Mouse (Mus musculus) urinary bladder, adult 2 months (tissue): Measurements from ENCODE around the gene Kcnq1. TPM values are rescaled to one million over a fixed set of nuclear protein-coding genes. Genes with fewer than 3 reads are reported as not detected.
A peak's percentile ranks its signal among the peaks of the same experiment; 100 is the strongest.

ENCODE experiments used
- DNase-seq: peaks from one replicate; pipeline ENCODE4 v3.0.0; 2022; ENCODE audit warnings: low spot score
- polyA plus RNA-seq: library from polyadenylated mRNA; depleted of rRNA; stranded (reverse); fragments of >200 nt; gene quantifications from 2 replicates; pipeline ENCODE4 v1.2.3, GENCODE M21; 2012

Gene Kcnq1
- polyA plus RNA-seq, 1 experiment = 1.0 TPM

DNA sequence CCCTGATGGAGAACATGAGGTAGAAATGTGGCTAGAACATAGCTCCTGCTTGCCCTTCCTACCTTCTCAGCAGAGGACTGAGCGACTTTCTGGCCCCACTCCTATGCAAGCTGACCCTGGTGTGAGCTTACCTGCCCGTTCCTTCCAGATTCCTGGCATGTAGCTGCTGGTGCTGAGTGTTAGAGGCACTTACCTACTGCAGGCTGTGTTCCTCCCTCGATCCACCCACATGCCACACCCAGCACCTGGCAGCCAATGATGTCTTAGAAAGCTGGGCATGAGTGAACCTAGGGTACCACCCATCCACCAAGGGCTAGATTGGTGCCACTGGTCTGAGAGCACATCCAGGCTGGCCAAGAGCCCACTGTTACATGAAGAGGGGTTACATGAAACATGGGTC lies 12.3 kb upstream of the Kcnq1 start:
- no peak for DNase-seq

DNA sequence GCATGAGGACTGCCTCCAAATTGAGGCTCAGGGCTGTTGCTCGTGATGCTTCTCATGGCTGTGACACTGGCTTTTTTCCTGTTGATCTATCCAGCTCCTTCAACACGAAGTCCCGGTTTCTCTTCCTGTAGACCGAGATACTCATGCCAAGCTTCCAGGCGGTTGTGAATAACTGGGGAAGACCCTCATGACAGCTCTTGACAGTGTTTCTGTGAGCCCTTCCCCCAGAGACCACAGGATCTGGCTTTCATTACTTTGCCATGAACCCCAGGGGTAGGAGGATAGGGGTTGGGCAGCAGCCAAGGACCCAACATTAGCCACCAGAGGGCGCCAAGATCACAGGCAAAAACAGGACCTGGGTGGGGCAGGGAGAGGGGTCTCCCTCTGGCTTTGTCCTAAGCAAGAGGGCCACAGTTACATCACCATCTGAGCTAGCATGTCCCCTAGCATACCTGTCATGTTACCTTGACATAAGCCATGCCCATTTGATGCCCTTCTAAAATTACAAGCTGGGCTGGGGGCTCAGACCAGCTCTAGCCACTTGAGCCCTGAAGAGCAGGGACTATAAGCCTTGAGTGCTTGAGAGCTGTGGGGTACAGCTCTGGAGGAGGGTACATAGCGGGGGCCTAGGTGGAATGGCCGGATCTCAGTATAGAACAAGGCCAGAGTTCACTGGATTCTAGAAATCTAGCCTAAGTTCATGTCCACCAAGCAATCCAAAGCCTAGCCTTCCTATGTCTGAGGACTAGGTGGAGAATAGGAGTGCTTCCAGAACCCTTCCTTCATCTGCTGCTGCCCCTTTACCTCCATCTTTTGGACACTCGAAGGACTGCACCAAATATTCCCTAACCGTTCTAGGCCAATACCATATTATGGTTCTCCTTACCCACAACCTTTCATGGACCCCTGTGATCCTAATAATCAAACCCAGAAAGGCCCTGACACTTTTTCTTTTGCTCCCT lies 11.3 kb upstream of the Kcnq1 start, which contains the start of gene Trpm5:
Gene Trpm5 (minus strand): TSS at position 51 of the 962 bp plus-strand sequence.
- DNase-seq = peak; percentile 50

DNA sequence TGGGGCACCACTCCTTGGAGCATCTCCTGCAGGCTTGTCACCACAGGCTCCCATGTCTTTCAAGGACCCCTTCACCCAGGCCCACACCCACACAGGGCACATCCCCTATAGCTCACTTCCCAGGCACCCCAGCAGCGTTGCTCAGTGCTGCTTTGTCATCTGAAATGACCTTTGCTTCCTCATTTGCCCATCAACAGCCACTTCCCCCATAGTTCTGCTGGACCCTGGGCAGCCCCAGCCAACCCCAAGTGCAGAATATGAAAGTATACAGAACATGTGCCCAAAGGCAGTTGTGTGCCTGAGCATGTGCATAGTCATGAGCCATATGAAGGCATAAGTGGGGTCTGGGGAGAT lies 10.6 kb upstream of the Kcnq1 start:
- DNase-seq = no peak

DNA sequence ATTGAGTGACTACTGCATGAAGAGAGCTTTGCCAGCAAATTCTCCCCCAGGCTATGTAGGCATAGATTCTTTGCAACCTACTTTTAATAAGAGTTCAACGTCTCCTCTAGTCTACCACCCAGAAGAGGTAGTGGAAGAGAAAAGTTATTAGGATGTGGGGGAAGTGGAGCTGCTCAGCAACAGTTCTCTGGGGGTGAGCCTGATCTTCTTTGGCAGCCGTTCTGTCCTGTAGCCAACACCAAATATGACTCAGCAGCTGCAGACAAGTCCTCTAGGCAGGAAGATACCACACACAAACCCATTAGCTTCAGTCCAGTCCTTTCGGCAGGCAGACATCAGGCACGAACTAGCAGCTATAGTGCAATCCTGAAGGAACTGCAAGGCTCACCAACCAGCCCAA lies 5.4 kb upstream of the Kcnq1 start:
- no peak for DNase-seq

DNA sequence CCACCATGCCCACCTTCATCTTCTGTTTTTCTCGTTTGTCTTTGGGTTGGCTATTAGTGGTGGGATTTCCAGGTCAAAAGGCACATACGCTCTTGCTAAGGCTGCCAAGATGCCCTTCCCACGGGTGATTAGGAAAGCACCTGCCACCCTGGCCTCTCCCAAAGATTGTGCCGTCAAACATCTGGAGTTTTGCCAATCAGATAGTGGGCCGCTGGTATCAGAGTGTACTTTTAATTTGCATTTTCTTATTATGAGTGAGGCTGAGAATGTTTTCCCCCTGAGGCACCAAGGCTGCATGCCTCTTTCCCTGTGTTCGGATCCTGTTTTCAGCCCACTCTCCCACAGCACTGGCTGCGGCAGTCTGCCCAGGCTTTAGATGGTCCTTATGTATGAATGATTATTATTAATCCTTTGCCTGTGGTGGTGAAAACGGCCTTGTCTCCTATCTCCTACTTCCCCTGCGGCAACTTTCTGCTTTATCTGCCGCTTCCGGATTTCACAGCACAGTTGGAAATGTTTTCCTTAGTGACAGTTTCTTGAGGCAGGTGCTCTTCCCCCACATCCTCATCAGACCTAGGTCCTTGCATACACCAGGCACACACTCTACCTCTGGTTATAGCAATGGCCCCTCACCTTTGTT lies 784 bp upstream of the Kcnq1 start:
- DNase-seq = no peak

DNA sequence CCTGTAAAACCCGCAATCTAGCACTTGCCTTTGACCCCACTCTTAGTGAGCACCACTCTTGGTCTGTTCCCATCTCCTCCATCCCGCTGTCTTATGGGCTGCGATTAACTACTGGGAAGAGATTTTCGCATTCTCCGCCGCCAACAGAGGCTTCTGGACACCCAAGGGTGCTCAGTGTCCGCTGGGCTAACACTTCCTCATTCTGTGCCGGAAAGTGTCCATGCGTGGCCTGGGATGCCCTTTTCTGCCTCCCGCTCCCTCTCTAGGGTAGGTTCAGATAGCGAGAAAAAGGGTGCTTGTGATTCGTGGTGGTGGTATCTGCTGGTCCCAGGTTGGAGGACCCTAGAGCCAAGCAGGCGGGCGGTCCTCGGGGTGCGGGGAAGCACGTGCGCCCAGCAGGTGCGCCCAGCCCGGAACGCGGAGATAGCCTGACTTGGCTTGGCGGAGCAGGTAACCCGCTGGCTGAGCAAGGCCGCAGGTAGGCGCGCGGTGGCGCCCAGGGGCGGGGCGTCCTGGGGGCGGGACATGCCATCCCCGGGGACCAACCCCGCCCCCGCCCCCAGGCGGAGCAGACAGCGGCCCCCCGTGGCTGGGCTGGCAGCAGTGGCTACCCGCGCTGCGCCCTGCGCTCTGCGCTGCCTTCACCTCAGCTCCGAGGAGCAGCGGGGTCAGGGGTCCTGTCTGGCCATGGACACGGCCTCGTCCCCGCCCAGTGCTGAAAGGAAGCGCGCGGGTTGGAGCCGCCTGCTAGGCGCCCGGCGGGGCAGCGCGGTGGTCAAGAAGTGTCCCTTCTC lies 707 bp downstream of the Kcnq1 start:
- peak; percentile 41 for DNase-seq

DNA sequence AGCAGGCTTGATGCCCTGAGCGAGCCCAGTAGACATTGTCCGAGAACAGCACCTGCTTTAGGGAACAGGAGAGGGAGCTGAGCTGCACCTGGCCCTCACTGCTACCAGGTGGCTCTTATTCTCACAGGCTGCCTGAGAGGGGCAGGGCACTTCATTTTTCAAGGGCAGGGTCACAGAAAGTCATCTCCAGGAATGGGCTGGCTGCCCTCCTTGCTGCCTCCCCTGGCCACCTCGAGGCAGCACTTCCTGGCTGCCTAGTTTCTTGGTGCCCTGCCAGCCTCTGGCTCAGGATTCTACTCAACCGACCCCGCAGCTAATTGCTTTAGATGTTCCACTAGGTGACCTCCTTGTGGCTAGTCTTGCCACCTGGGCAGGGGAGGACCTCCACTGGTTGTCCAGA lies 2.0 kb downstream of the Kcnq1 start:
- no peak for DNase-seq

DNA sequence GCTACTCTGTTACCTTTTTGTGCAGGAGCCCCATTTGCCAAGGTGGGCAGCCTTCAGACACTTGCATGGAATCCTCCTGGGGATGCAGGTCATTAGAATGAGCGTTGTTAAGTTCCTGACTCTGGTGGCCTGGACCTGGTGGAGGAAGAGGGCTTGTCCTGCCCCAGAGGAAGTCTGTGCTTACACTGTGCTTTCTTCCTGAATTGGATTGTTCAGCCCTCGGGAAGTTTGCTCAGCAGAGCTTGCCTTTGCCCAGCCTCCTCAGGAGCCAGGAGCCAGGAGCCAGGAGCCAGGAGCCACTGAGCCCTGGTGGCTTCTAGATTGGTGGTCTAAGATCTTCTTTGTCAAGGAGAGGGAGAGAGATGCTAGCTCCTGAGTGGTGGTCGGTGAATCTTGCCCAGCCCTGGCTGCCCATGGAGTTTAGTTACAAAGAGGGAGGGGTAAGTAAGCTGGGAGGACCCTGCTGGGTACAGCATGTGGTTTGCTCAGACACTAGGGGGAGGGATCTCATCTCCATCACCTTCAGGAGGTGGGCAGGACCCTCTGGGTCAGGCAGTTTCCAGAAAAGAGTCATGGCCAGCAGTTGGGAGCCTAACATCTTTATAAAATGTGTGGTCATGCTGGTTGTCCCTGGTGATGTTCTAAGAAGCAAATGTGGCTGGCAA lies 3.0 kb downstream of the Kcnq1 start:
- DNase-seq = no peak

DNA sequence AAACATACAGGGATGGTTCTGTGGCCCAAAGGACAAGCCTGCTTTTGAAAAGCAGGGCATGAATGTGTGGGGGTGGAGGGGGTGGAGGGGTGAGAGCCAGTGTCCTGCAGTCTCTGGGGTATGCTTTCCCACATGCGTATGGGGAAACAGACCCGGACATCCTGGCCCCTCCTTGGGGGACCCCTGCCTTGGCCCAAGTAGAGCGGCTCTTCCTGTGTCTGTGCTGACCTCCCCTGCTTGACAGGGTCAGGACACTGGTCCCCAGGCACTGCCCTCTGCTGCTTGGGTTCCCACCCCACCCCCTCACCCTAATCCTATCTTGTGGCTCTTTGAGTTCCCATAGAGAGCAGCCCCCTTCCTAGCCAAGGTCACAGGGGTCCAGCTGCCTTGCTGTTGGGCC lies 3.5 kb downstream of the Kcnq1 start:
- no peak for DNase-seq

DNA sequence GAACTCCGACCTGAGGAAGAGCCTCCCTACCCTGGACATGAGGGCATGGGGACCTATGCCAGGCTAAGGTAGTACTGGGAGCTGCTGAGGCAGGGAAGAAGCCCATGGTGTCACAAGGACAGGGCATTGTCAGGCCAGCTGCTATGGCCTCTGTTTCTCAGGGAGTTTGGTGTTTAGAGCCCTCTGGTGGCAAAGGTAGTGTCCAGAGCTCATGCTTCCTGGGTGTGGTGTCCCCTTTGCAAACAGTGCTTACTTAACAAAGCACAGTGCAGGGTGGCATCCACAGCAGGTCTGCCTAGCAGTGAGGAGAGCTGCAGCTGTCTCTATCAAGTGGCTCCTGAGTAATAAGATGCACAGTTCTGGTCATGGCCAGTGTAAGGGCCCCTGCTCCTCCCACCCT lies 4.6 kb downstream of the Kcnq1 start:
- no peak for DNase-seq

DNA sequence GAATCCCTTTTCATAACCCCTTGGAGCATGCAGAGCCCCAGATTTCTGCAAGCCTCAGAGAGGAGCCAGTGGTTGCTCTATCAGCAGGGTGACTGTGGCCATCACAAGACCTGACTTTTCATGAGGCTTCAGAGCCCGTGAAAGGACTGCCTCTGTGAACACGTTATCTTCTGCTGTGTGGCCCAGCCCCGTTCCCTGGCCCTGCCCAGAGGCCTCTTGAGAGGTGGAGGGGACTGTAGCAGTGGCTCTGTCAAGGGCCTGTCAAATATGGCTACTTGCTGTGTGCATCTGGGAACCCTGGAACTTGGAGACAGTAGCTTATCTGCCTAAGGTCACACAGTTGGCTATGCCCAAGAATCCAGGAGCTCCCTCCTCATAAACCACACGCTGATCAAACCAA lies 5.6 kb downstream of the Kcnq1 start:
- DNase-seq = no peak

DNA sequence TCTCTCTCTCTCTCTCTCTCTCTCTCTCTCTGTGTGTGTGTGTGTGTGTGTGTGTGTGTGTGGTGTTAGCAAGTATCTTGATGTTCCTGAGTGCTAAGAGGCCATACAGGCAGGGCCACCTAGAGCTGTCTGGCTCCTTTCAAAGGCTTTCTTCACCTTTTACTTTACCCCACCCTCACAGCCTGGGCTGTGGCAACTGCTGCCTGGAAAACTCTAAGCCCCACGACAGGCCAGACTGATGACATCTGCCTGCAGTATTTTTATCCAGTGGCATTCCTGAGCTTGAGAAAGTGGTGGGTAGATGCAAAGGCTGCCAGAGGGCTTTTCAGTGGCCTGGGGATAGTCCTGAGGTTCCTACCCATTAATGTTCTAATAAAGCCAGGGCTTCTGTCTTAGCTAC lies 6.2 kb downstream of the Kcnq1 start:
- DNase-seq = no peak

DNA sequence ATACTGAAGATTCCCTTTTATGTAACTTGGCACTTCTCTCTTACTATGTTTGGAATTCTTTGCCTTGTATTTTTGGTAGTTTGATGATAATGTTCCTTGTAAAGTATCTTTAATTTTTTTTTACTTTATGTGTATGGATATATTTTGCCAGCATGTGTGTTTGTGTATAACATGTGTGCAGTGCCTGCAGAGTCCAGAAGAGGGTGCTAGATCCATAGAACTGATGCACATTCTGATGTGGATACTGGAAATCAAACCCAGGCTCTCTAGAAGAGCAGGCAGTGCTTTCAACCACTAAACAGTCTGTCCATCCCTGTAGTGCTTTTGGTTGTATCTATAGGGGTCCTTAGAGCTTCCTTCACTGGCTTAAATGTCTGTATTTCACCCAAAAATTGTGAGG lies 8.6 kb downstream of the Kcnq1 start:
- DNase-seq = no peak

DNA sequence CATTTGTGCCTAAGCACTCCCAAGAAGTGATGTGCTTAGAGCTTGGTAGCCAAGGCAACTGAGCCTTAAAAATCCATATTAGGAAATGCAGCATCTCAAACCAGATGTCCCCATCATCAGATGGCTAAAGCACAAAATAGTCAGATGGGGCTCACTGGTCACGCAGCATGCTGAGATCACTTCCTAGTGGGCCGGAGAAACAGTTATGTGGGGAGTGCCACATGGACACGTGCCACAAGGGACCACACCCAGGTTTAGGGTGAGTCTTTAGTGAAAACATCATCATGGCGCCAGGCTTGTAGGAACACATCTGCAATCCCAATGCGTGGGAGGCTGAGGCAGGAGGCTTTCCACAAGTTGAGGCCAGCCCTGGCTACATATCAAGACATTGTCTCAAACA lies 10.4 kb downstream of the Kcnq1 start:
- DNase-seq = no peak

DNA sequence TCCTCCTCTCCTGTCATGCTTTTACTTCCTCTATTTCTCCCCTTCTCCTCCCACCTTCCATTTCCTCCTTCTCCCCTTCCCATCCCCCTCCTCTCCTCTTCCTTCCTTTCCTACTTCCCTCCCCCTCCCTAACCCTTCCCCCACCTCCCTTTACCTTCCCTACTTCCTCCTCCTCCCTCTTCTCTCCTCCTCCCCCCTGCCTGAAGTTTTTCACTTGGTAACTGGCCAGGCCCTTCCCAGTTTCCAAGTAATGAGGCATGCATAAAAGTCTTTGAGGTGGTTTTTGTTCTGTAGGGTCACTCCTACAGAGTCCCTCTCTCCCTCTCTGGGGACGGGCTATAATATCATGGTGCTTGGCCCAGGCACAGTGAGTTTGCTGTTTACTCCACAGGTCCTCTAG lies 13.2 kb downstream of the Kcnq1 start:
- DNase-seq = no peak

DNA sequence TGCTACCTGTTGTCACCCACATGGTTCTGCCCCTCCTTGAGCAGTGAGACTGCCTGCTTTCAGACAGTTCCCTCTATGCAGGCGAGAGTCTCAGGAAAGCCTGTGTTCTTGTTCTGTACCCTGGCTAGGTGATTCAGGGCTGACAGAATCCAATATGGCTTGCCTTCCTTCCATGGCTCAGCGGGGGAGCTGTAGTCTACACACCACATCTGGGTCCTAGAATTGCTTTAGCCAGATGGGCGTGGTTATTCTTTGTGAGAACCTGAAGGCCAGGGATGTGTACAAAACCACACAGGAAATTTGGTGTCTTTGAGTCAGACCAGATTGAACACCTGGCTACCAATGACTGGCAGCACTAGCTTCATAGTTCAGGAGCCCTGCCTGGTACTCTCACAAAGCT lies 13.7 kb downstream of the Kcnq1 start:
- no peak for DNase-seq

DNA sequence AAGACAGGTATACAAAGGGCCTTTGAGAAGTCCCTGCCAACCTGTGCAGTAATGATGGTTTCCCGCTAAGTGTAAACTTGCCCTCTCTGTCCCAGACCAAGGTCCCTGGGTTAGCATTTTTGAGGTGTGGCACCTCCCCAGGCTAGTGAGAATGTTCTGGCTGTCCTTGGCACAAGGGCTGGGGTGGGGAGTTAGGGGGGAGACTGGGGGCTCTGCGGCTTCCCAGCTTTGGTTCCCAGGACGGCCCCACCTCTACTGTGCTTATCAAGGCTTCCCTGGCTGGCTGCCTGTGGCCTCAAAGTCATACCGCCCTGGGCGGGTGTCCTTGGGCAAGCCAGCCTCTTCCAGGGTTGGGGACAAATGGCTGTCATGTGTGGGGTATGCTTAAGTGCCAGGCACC lies 16.0 kb downstream of the Kcnq1 start:
- DNase-seq = no peak

DNA sequence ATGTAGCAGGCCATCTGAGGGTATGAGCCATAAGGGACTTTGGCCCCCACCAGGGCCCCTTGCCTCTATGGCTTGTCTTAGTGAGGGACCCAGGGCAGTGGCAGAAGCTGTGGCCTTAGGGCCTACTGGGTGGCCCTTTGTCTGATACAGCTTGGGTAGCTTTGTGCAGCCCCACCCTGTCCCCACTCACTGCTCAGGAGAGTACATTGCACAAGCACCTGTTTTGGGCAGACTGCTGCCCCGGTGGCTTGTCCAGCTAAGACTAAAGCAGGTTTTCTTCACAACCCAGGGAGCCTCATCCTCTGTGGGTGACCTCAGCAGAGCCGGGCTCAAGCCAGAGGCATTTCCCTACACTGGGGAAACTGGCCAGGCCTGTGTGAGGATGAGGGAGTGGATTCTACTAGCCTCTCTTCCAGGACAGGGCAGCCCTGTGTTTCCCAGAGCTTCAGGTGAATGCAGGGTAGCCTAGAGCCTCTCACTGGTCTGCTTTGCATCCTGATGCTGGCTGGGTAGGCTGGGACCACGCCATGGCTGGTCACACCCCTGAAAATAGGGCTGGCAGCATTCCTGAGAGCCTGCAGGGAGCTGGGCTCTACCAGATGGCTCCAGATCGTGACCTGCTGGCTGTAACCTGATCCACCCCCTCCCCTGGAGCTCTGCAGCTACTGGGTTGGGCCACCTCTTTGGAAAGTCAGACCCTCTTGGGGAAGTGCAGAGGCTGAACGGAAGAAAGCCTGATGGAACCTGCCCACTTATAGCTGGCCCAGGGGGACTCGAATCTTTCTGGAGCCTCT lies 17.9 kb downstream of the Kcnq1 start:
- no peak for DNase-seq

DNA sequence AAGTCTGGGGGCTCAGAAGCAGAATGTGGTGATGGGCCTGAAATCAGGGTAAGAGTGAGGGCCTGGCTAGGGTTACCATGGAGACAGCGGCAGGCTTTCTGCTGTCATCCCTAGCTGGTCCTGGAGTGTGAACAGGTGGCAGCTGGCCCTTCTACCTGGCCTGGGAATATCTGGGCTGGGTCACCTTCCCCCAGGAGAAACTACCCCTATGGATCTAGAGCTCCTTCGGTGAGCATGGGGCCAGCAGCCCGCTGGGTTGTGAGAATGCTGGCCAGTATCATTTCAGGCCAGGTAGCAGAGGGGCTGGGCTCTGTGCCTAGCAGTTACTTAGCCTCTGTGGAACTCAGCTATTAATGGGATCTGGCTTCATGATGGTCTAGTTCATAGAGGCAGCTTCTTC lies 18.7 kb downstream of the Kcnq1 start:
- no peak for DNase-seq

DNA sequence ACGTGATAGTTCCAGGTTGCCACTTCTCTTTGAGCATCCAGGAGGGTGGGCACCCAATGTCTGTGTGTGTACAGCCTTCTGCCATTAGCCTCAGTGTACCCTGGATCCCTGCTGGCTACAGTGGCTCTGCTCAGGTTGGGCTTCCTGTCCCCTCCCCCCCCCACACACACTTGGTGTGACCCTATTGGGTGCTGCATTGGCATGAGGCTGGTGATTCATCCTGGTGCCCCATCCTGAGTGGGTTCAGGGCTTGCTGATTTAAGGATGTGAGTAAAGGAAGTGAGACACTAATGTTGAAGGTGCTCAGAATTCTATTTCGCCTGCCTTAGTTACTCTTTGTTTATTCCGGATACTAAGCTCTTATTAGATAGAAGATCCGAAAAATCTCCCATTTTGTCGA lies 26.7 kb downstream of the Kcnq1 start:
- DNase-seq = no peak

DNA sequence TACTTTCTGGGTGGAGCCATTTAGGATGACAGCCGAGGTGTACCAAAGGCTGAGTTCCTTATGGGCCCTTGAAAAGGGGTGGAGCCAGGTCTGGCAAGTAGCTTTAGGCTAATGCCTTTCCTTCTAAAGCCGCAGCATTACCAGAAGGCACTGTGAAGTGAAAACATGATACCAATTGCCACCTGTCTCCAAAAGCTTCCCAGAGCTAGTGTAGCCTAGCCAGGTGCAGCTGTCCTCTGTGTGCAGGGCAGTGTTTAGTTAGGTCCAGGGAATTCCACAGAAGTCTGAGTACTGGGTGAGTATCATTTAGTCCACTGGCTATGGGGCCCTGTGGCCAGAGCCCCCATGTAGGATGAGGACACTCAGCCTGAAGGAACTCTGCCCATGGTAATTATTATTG lies 30.0 kb downstream of the Kcnq1 start:
- no peak for DNase-seq
